Mouse (Mus musculus) C2C12 (cell line): ENCODE measurements at regions not wholly inside any gene's neighbourhood (a gene's known extent, or its start where the extent isn't known, plus 50 kb on each side); places are given as distances from the start of the nearest gene placed in this dataset.

Source experiments
- CTCF ChIP-seq: IDR thresholded peaks from one replicate; pipeline ENCODE4 v1.5.1; 2011; ENCODE audit not compliant: control insufficient read depth, insufficient read depth, insufficient read length
- MYOG ChIP-seq: IDR thresholded peaks from one replicate; pipeline ENCODE4 v1.6.1; 2011; ENCODE audit not compliant: control insufficient read depth, insufficient read length; ENCODE audit errors: extremely low read depth
- USF1 ChIP-seq: IDR thresholded peaks from one replicate; pipeline ENCODE4 v1.6.1; 2011; ENCODE audit warnings: low read depth, mild to moderate bottlenecking, control low read depth, moderate library complexity

DNA sequence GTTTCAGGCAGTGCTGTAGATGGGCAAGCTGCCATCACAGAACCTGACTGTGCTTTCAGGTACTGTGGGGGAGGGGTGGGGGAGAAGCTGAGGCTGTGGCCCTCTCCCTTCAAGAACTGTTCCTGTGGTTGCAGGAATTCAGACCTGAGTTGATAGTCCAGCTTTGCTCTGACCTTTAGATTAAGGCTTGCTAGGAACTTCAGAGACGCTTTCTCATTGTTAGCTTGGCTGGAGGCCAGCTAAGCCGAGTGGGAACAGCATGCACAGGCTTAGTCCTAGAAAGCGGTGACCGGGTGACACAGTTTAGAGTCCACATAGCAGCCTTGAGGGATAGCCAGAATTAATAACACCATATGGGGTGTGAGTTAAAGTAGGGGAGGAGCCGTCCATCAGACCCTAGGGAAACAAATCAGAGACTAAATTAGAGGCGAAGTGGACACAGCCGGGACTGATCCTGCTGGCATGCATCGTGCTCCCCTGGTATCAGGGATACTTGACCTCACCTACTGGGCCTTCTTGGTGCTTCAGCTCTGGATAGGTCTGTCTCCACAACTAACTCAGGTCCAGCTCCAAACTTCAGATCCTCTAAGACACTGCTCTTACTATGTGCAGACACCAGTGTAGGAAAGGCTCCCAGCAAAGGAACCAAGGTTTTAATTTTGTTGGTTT lies 175.7 kb upstream of the Lcorl start:
- TF ChIP-seq MYOG (no peak), CTCF (no peak), USF1 (no peak)
